Mouse (Mus musculus): ENCODE data around the gene Efcab1. TPM values are rescaled to one million over a fixed set of nuclear protein-coding genes. Genes with fewer than 3 reads are reported as not detected.

The Efcab1 gene
- total and polyA plus RNA-seq, 3 experiments: not detected

DNA sequence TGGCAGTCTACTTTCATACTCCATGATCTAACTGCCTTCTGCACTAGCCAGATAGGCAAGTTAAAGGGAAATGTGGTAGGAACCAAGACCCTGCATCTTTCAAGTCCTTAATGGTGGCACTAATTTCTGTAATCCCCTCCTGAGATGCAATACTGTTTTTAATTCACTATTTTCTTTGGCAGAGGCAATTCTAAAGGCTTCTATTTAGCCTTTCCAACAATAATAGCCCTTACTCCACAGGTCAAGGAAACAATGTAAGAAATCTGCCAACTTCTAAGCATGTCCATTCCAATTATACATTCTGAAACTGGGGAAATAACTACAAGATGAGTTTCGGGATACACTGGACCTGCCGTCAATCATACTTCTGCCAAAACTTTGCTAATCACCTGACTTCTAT, 72.8 kb downstream of the Efcab1 start:
- Histone ChIP-seq H3K4me3 (replicated peaks in 1 of 3; ENCODE audit: low read depth in 2 of 3, low read length in 2 of 3, poor library complexity in 1 of 3) (no peak overlapping the region), H3K9ac (ENCODE audit: insufficient read depth, low read depth) (no peak overlapping the region), H3K27me3 (replicated peaks) (peaks cover 8% of the 10 kb centered on the region), H3K27ac (ENCODE audit: insufficient read depth, low read depth) (no peak overlapping the region), H3K79me2 (replicated peaks; ENCODE audit: control insufficient read depth, extremely low read depth, insufficient read depth, poor library complexity, severe bottlenecking) (no peaks in the 10 kb centered on the region), H3K36me3 (replicated peaks in 1 of 2; ENCODE audit: control insufficient read depth in 1 of 2, insufficient read depth in 1 of 2, low read length in 1 of 2) (no peaks in the 10 kb centered on the region), H3K4me2 (ENCODE audit: insufficient read depth, low read depth, poor library complexity, severe bottlenecking) (no peak overlapping the region), H3K9me3 (replicated peaks; ENCODE audit: low read length) (no peaks in the 10 kb centered on the region), H3K4me1 (ENCODE audit: control insufficient read depth in 1 of 2, insufficient read depth in 2 of 2) (no peaks in the 10 kb centered on the region; a peak in 1 of 4 replicates)
- no peak for DNase-seq (ENCODE audit: extremely low read depth)
- TF ChIP-seq USF1 (IDR thresholded peaks at IDR 0.05; ENCODE audit: low read depth, low read length): no peak
- TF ChIP-seq JUND (conservative IDR thresholded peaks at IDR 0.05; ENCODE audit: low read depth, low read length): no peak
- no peak for TF ChIP-seq MAX (IDR thresholded peaks at IDR 0.05; ENCODE audit: low read length)
- no peak for TF ChIP-seq MYC (IDR thresholded peaks at IDR 0.05; ENCODE audit: low read depth, low read length)
- no peak for TF ChIP-seq RCOR1 (conservative IDR thresholded peaks at IDR 0.05; ENCODE audit: low read depth, low read length)
- no peak for TF ChIP-seq BHLHE40 (IDR thresholded peaks at IDR 0.05; ENCODE audit: low read depth, low read length)
- TF ChIP-seq POLR2A (IDR thresholded peaks at IDR 0.05; ENCODE audit: low read depth, low read length): no peak
- TF ChIP-seq POLR2AphosphoS2 (IDR thresholded peaks at IDR 0.05; ENCODE audit: low read depth, low read length): no peak
- dilution Hi-C loops (cut with MboI; ENCODE audit: extremely low pct_ligation_motif_present, extremely low pct_unique_long_range_greater_than_20kb, low sequenced_read_pairs) (no loop called here), in situ Hi-C loops (cut with MboI; ENCODE audit: low pct_ligation_motif_present, low pct_unique_long_range_greater_than_20kb, low sequenced_read_pairs) (no loop called here)

DNA sequence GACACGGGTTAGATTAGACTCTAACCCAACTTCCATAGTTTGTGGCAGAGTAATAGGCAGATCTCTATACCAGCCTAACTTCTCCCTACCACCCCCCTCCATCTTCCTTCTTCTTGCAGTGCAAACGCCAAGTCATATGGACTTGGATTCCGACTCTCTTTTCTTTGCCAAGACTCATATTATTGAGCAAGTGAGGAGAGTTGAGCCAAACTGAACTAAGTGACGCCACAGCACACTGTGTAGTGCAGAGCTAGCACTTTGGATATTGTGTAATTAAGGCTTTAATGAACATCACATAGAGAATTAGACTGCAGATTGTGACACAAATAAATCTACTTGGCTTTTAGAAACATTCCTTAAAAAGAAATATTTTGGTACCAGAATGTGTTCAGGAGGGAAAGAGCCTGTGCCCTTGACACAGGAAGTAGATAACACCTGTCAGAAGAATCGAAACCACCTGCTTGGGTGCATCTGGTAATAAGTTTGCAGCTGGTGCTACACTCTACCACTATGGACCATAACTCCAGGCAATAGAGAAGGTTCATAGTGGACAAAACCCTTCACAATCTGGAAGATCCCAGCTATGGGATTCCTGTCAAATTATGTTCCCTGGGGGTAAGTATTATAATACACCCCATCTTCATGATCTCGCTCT, 83.3 kb downstream of the Efcab1 start:
- no peak overlapping the region for H3K4me2 ChIP-seq (ENCODE audit: insufficient read depth, low read depth, poor library complexity, severe bottlenecking)
- dilution Hi-C loops (cut with MboI; ENCODE audit: extremely low pct_ligation_motif_present, extremely low pct_unique_long_range_greater_than_20kb, low sequenced_read_pairs) (no loop called here), in situ Hi-C loops (cut with MboI; ENCODE audit: low pct_ligation_motif_present, low pct_unique_long_range_greater_than_20kb, low sequenced_read_pairs) (no loop called here)
- no peaks in the 10 kb centered on the region for H3K79me2 ChIP-seq (replicated peaks; ENCODE audit: control insufficient read depth, extremely low read depth, insufficient read depth, poor library complexity, severe bottlenecking)
- no peak for TF ChIP-seq MEF2A (IDR thresholded peaks at IDR 0.05; ENCODE audit: borderline replicate concordance, low read depth, low read length)
- no peak for TF ChIP-seq RAD21 (IDR thresholded peaks at IDR 0.05; ENCODE audit: low read depth, low read length)
- TF ChIP-seq JUN (IDR thresholded peaks at IDR 0.05; ENCODE audit: insufficient read depth, low read depth, low read length): no peak
- TF ChIP-seq ZNF384 (IDR thresholded peaks at IDR 0.05; ENCODE audit: low read depth, low read length): no peak
- no peak for TF ChIP-seq ZMIZ1 (IDR thresholded peaks at IDR 0.05; ENCODE audit: low read depth, low read length)
- TF ChIP-seq IRF4 (IDR thresholded peaks at IDR 0.05; ENCODE audit: low read depth, low read length): no peak
- TF ChIP-seq UBTF (IDR thresholded peaks at IDR 0.05; ENCODE audit: low read depth, low read length): no peak
- H3K27ac ChIP-seq (ENCODE audit: insufficient read depth, low read depth): no peak overlapping the region
- no peaks in the 10 kb centered on the region for H3K9me3 ChIP-seq (replicated peaks; ENCODE audit: low read length)
- no peaks in the 10 kb centered on the region for H3K36me3 ChIP-seq (replicated peaks in 1 of 2; ENCODE audit: control insufficient read depth in 1 of 2, insufficient read depth in 1 of 2, low read length in 1 of 2)
- H3K4me1 ChIP-seq (ENCODE audit: control insufficient read depth in 1 of 2, insufficient read depth in 2 of 2): no peaks in the 10 kb centered on the region
- no peak for DNase-seq (ENCODE audit: extremely low read depth)
- H3K4me3 ChIP-seq (replicated peaks in 1 of 3; ENCODE audit: low read depth in 2 of 3, low read length in 2 of 3, poor library complexity in 1 of 3): no peak overlapping the region
- H3K27me3 ChIP-seq (replicated peaks): peaks cover 3% of the 10 kb centered on the region
- H3K9ac ChIP-seq (ENCODE audit: insufficient read depth, low read depth): no peak overlapping the region

Data from CH12.LX (cell line).